Mouse (Mus musculus) erythroblast, embryonic 14.5 days (primary cell): Measurements from ENCODE around the gene Plcl2. TPM values are rescaled to one million over a fixed set of nuclear protein-coding genes. Genes with fewer than 3 reads are reported as not detected.

Experiments
- H3K27me3 ChIP-seq: 2 replicates; pipeline ENCODE4 v1.6.1; 2012; ENCODE audit warnings: inconsistent platforms; ENCODE audit not compliant: control insufficient read depth
- H3K36me3 ChIP-seq: 2 replicates; pipeline ENCODE4 v1.6.1; 2012; ENCODE audit warnings: mild to moderate bottlenecking, inconsistent platforms; ENCODE audit not compliant: control insufficient read depth
- H3K4me1 ChIP-seq: 2 replicates; pipeline ENCODE4 v1.6.1; 2012; ENCODE audit warnings: inconsistent platforms; ENCODE audit not compliant: control insufficient read depth
- H3K4me3 ChIP-seq: replicated peaks from 2 replicates; pipeline ENCODE3; 2012; ENCODE audit warnings: moderate library complexity, mild to moderate bottlenecking, inconsistent platforms
- H3K9me3 ChIP-seq: 2 replicates; pipeline ENCODE4 v1.6.1; 2012; ENCODE audit warnings: low read length, inconsistent platforms, mixed read lengths; ENCODE audit not compliant: control insufficient read depth
- GATA1 ChIP-seq: IDR thresholded peaks from 2 replicates; pipeline ENCODE4 v1.6.1; 2012; ENCODE audit warnings: low read length, inconsistent platforms, mixed read lengths
- TAL1 ChIP-seq: IDR thresholded peaks from 3 replicates; pipeline ENCODE4 v1.6.1; 2012; ENCODE audit warnings: low read length, inconsistent platforms, mixed read lengths
- polyA plus RNA-seq: library from polyadenylated mRNA; stranded (reverse); fragments of >175 nt; gene quantifications from 2 replicates; pipeline ENCODE4 v1.2.3, GENCODE M21; 2012

The Plcl2 gene
- polyA plus RNA-seq, 1 experiment, result 0.24 TPM

DNA sequence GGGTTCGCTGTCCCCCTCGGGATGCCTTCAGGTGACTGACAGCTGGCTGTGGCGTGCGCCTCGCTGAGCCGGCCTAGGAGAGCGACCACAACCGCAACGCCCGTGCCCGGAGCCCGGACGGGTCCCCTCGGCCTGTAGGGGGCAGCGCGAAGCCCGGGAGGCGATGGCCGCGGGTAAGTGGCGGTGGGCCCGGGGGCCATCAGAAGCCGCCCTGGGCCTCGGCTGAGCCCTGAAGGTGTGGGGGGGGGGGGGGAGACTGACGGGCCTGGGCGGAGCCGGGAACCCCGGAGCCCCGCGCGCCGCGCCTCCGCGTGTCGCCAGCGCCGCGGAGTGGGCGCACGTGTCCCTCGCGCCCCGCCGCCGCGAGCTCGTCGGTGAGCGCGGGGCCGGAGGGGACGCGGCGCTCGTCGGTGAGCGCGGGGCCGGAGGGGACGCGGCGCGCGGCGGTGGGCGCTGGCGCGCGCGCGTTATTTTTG lies 390 bp upstream of the Plcl2 start:
- TF ChIP-seq GATA1 (no peak), TAL1 (no peak)
- Histone ChIP-seq H3K4me1 (peaks cover 29% of the 10 kb centered on the region), H3K4me3 (peak overlapping the region; percentile 82), H3K27me3 (peaks cover 30% of the 10 kb centered on the region), H3K9me3 (no peaks in the 10 kb centered on the region), H3K36me3 (no peaks in the 10 kb centered on the region; the same call in 1 of the 2 replicates)

DNA sequence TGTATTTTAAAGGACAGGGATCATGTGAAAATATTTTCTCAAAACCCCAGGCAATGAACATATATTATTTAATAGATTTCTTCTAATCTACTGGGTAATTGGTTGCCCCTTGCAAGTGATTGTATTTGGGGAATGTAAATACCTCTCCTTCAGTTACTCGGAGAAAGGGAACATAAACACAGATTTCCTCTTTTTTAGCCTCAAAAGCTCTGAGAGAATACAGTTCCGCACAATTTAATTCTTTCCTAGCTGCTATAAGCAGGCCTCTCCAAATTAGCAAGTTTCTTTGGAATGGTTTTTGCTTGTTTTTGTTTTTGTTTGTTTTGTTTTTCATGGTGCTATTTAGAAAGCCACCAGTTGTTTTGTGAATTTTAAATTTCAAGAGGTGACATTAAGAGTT lies 1.1 kb downstream of the Plcl2 start:
- Histone ChIP-seq H3K27me3 (peaks cover 28% of the 10 kb centered on the region), H3K4me1 (peaks cover 23% of the 10 kb centered on the region), H3K4me3 (peak overlapping the region; percentile 82), H3K9me3 (no peaks in the 10 kb centered on the region), H3K36me3 (no peaks in the 10 kb centered on the region; the same call in 1 of the 2 replicates)
- no peak for TF ChIP-seq GATA1
- no peak for TF ChIP-seq TAL1

DNA sequence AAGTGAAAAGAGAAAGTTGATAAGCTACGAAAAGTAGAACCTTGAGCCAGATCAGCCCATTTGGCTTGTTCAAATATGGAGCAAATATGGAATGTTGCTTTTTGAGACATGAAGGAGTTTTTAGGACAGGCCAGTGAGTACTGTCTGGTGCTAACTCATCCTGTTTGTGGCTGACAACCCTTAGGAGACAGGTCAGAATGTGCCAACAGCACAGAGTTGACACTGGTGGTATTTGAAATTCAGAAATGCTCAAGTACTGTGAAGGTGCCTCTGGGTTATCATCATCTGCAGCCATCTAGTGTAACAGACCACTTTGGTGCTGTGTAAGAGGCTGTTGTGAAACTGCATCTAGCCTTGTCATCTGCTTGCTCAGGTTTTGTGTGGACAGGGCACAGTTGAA lies 1.5 kb downstream of the Plcl2 start:
- Histone ChIP-seq H3K4me1 (peaks cover 23% of the 10 kb centered on the region), H3K36me3 (no peaks in the 10 kb centered on the region; the same call in 1 of the 2 replicates), H3K4me3 (peak overlapping the region; percentile 82), H3K27me3 (peaks cover 28% of the 10 kb centered on the region), H3K9me3 (no peaks in the 10 kb centered on the region)
- no peak for TF ChIP-seq TAL1
- TF ChIP-seq GATA1, result no peak

DNA sequence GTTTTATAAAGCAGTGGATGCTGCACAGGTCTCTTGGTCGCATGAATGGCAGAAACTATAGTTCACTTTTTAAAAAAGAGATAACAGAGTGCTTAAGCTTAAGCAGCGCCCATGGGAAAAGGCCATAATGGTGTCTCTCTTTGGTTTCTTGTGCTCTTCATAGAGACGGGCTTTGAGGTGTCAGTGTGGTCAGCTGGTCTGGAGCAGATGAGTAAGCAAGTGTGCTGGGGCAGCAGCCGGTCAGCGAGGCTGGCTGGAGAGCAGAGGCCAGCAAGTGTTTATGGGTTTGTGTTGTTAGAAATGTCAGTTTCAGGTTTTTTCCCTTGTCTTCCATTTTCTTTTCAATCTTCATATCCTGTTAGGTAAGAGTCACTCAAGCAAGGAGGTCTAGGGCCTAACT lies 3.0 kb downstream of the Plcl2 start:
- Histone ChIP-seq H3K4me3 (no peak overlapping the region), H3K4me1 (peaks cover 23% of the 10 kb centered on the region), H3K36me3 (no peaks in the 10 kb centered on the region; the same call in 1 of the 2 replicates), H3K9me3 (no peaks in the 10 kb centered on the region), H3K27me3 (peaks cover 23% of the 10 kb centered on the region)
- no peak for TF ChIP-seq GATA1
- no peak for TF ChIP-seq TAL1

DNA sequence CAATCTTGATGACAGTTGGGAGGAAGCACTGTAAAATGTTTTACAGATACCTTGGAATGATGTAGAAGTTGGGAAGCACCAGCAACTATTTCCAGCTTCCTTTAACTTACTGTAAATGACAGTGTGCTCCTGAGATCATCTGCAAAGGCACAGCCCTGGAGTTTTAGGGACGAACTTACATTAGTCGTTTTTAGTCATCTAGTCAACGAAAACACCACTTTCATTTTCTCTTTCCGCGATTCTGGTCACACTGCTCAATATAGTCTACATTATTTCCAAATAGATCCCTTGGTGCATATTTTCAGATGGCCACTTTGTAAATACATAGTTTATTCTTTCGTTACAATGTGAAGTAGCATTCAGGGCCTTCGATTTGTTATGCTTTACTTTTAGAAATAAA lies 3.6 kb downstream of the Plcl2 start:
- TF ChIP-seq GATA1 (no peak), TAL1 (no peak)

DNA sequence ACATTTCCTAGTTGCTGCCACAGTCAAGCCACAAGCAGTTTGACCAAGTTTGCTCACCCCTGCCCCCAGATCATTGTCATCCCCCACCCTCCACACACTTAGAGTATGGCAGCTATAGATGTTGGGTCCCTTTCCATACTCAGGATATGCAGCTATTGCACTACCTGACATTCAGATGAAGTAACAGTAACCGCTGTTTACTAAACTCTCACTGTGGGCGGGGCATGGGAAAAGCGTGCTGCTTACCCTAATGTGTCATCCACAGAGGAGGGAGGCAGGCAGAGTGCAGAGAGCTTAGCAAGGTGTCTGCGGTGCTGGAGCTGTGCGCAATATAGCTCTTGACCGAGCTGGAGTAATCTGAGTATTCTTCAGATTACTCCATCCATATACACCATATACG lies 4.2 kb downstream of the Plcl2 start:
- no peak overlapping the region for H3K4me3 ChIP-seq
- peaks cover 19% of the 10 kb centered on the region for H3K4me1 ChIP-seq
- no peak for TF ChIP-seq GATA1
- no peak for TF ChIP-seq TAL1
- H3K27me3 ChIP-seq, result peaks cover 15% of the 10 kb centered on the region
- H3K9me3 ChIP-seq, result no peaks in the 10 kb centered on the region
- no peaks in the 10 kb centered on the region; the same call in 1 of the 2 replicates for H3K36me3 ChIP-seq

More for the DNA sequence above, 3.6 kb downstream of the Plcl2 start:
- Histone ChIP-seq H3K9me3 (no peaks in the 10 kb centered on the region), H3K4me1 (peaks cover 23% of the 10 kb centered on the region), H3K27me3 (peaks cover 20% of the 10 kb centered on the region), H3K36me3 (no peaks in the 10 kb centered on the region; the same call in 1 of the 2 replicates), H3K4me3 (no peak overlapping the region)

DNA sequence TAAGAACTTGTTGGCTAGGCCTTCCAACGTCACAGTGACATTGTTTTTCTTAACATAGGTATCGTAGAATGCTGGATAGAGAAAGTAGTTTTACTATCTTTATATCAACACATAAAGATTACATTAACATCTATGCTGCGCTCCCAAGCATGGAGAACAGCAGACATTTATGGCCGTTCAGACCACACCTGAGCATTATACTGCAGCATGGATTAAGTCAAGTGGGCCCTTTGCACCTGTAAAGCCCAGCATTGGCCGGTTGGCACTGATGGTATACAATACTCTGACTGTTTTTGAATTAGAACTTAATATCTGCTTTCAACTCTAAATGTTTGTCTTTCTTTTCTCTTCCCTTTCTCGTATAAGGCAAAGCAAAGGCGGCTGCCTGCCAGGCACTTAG lies 4.8 kb downstream of the Plcl2 start:
- Histone ChIP-seq H3K27me3 (peaks cover 8% of the 10 kb centered on the region), H3K36me3 (no peaks in the 10 kb centered on the region; the same call in 1 of the 2 replicates), H3K4me3 (no peak overlapping the region), H3K9me3 (no peaks in the 10 kb centered on the region), H3K4me1 (peaks cover 15% of the 10 kb centered on the region)
- TF ChIP-seq GATA1 (no peak), TAL1 (no peak)

DNA sequence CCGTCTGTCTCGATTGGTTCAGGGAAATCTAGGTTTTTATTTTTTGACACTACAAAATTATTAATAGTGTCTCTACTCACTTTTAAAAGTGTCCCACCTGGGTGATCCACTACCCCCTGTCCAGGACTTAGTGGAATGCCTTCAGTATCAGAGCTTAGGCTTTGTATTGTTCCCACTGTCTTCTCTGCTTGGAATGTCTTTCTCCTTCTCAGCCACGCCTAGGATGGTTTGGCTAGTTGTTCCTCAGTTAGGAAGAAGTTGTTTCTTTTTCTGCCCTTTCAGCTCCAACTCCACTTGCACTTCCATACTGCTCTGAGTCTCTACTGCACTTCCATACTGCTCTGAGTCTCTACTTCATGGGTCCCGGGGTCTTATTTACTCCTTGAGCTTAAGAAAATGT lies 6.7 kb downstream of the Plcl2 start:
- Histone ChIP-seq H3K4me1 (peaks cover 5% of the 10 kb centered on the region), H3K9me3 (no peaks in the 10 kb centered on the region), H3K36me3 (no peaks in the 10 kb centered on the region; the same call in 1 of the 2 replicates), H3K27me3 (no peaks in the 10 kb centered on the region), H3K4me3 (no peak overlapping the region)
- TF ChIP-seq GATA1 (no peak), TAL1 (no peak)

DNA sequence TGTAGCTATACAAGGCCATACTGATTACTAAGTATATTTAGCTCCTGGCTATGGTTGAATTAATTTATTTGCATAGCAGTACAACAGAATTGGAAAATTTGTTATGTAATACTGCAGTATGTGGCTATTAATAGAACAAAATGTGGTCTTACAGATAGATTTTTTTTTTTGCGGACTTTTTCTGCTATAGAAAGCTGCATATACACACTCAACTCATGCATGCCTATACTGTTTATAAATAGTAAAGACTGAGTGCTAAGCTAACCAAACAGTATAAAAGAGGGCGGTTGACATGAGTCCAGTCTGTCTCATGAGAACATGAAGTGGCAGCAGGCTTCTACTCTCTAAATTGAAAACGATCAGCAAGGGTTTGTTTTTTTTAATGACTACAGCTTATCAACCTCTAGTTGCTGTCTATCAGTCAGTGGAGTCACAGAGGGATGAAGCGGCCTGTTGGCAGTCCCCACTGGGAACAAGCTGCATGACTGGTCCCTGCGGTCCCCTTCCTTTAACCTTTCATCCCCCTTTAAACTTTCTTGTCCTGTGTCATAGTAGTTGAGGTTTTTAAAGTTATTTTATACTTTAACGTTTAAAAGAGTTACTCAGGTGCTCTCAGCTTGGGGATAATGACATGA lies 8.7 kb downstream of the Plcl2 start:
- Histone ChIP-seq H3K4me1 (peaks cover 9% of the 10 kb centered on the region), H3K36me3 (no peaks in the 10 kb centered on the region; the same call in 1 of the 2 replicates), H3K27me3 (no peaks in the 10 kb centered on the region), H3K9me3 (no peaks in the 10 kb centered on the region), H3K4me3 (no peak overlapping the region)
- no peak for TF ChIP-seq TAL1
- TF ChIP-seq GATA1, result no peak
